Mouse (Mus musculus) leukemia stem cell, adult 10-12 weeks (primary cell): Measurements from ENCODE around the gene Ache. TPM values are rescaled to one million over a fixed set of nuclear protein-coding genes. Genes with fewer than 3 reads are reported as not detected.

Experiments used
- polyA plus RNA-seq: library from polyadenylated mRNA; stranded (reverse); fragments of >175 nt; gene quantifications from 2 replicates; pipeline ENCODE4 v1.2.3, GENCODE M21; 2012; ENCODE audit warnings: low replicate concordance

The Ache gene
- polyA plus RNA-seq, result 42.7 and 57.4 TPM in 2 replicates

DNA sequence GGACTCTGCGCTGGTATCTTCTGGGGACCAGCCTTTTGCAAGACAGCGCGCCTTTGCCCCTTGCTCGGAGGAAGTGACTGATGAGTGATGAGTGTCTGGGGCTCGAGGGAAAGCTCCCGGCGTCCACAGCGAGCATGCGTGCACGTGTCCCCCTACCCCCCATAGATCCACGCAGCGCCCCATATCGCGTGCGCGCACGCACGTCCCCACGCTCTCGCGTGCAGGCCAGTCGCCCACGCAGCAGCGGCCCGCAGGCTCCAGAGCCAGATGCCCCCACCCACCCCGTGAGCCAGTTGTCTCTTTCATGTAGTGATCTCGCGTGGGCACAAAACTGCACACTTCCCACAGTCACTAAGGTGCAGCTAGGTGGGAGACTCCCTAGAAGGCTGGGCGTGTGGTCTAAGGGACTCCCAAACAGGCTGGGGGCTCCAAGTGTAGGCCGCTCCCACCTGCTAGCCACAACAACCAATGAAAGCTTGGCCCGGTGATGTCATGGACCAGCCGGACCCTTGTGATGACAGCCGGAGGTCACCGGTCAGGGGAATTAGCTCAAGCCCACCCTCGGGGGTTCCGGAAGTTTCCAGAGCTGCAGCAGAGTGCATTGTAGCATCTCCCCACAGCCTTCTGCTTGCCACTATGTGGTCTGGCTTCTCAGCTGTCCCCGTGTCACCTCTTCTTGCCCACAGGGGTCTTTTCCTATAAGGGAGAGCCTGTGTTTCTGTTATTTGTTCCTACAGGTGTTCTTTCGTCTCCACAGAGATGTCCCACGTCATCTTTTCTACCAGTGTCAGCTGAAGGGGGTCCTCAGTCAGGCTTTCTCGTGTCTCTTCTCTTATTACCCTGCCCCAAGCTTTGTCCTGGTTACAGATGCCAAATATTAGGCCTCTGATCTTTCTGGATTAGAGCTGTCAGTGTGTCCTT lies at the start of gene Ache:
TSS of gene Ache (plus strand) at position 488 of the 921 bp plus-strand sequence.

DNA sequence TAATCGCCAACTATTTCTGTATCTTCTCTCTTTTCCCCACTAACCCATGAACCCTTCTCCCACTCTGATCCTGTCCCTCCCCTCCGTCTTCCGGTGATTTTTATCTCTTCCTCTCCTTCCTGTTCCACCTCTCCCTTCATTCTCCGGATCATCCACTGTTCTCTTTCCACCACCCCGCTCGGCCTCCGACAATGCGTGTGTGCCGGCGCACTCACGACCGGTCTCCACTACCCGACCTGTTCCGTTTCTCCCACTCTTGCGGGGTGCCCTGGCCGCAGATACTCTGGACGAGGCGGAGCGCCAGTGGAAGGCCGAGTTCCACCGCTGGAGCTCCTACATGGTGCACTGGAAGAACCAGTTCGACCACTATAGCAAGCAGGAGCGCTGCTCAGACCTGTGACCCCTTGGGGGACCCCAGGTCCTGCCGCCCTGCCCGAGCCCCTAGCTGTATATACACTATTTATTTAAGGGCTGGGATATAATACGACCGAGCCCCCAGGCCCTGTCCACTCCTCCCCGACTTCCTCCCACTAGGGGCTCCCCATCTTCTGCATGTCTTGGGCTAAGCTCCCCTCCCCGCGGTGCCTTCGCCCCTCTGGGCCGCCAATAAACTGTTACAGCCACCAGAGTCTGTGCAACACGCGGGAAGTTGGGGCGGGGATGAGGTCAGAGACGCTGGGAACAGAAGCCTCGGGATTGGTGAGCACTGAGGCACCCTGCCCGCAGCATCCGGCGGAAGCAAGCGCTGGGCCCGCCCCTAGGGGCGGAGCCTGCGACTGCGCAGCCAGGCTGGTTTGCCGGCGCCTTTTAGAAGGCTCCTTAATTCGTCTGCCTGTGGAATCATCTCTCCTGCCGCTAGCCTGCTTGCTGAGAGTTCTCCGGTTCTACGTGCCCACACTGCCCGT lies 6.8 kb downstream of the Ache start, which contains the start of gene Ufsp1:
TSS of gene Ufsp1 (plus strand) at position 791 of the 905 bp plus-strand sequence.

GRCm38 (mm10) chr5:137307071-137307912 lies 20.0 kb downstream of the Ache start, which contains the start of gene Srrt:
Gene Srrt, minus strand, starts transcription at chr5:137307674.

DNA sequence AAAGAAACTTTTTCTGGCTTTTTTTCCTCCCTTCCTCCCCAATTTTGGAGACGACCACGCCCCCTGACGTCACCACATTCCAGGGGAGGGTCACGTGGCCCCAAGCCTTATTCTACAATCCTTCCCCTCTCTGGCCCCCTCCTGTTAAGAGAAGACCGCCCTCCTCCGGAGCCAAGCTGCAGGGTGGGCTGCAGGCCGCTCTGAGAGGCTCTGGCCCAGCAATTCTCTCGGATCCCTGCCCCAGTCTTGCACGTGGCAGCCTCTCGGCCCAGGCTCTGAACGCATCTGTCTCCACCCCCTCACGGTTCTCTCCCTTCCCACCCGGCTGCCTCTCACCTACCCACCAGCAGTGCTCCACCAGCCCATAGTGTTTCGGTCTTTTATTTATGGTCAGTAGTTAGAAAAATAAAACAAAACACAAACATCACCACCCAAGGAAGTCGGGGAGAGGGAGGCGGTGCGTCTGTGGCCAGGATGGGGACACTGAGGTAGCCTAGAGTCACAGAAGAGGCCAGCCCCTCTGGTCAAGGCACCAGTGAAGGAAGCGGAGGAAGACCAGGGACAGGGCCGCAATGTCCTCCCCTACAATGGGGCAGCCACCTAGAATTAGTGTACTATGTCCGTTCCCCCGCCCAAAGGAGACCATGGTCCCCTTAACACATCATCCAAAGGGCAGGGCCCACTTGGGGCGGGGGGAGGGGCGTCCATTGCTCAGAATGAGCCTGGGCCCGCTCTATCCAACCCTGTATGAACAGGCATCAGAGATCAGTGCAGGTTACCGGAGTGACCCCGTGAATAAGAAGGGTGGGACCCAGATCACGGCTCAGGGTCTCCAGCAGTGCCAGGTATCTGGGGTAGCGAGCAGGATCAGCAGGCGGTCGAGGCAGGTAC lies 27.1 kb downstream of the Ache start, which contains the start of gene Trip6:
TSS of gene Trip6 (minus strand) at position 212 of the 891 bp plus-strand sequence.

GRCm38 (mm10) chr5:137333512-137334174 lies 46.3 kb downstream of the Ache start, which contains the start of gene Slc12a9:
Gene Slc12a9, minus strand, starts transcription at chr5:137333597.

Other genes with a start within 250 kb of the Ache start
- gene Ap1s1, start 241.4 kb upstream of the Ache start, polyA plus RNA-seq, result 153 and 182 TPM in 2 replicates
- gene Serpine1, start 215.3 kb upstream of the Ache start, polyA plus RNA-seq, result 0.62 and 0.82 TPM in 2 replicates
- 11.5 and 33.4 TPM in 2 replicates for gene Trim56, start 171.3 kb upstream of the Ache start, polyA plus RNA-seq
- not detected in 2 replicates for gene Muc3, start 138.2 kb upstream of the Ache start, polyA plus RNA-seq
- gene Muc3a, start 75.1 kb upstream of the Ache start, polyA plus RNA-seq, result 0.12 TPM in 1 of 2 replicates, not detected in the other
- gene Ufsp1, start 7.1 kb downstream of the Ache start, polyA plus RNA-seq, result 14.7 and 19.7 TPM in 2 replicates
- gene Srrt, start 20.2 kb downstream of the Ache start, polyA plus RNA-seq, result 437 and 506 TPM in 2 replicates
- 32.1 and 38.4 TPM in 2 replicates for gene Trip6, start 26.9 kb downstream of the Ache start, polyA plus RNA-seq
- gene Slc12a9, start 46.1 kb downstream of the Ache start, polyA plus RNA-seq, result 2.7 and 5.8 TPM in 2 replicates
- 1.3 and 3.4 TPM in 2 replicates for gene Ephb4, start 62.6 kb downstream of the Ache start, polyA plus RNA-seq
- gene Zan, start 189.5 kb downstream of the Ache start, polyA plus RNA-seq, result 0.07 and 0.16 TPM in 2 replicates
- 21.2 and 62.7 TPM in 2 replicates for gene Pop7, start 215.0 kb downstream of the Ache start, polyA plus RNA-seq
- 54.3 and 65.9 TPM in 2 replicates for gene Gigyf1, start 231.0 kb downstream of the Ache start, polyA plus RNA-seq
- gene Epo, start 245.7 kb downstream of the Ache start, polyA plus RNA-seq, result not detected in 2 replicates
- 351 and 463 TPM in 2 replicates for gene Gnb2, start 246.0 kb downstream of the Ache start, polyA plus RNA-seq